Mouse (Mus musculus) ES-E14 (cell line): Measurements from ENCODE around the gene Cd37. TPM values are rescaled to one million over a fixed set of nuclear protein-coding genes. Genes with fewer than 3 reads are reported as not detected.

ENCODE experiments used
- DNase-seq: peaks from one replicate; pipeline ENCODE4 v3.0.0-alpha.2; 2013; ENCODE audit warnings: low read depth, low spot score
- H3K27ac ChIP-seq: 2 replicates; pipeline ENCODE4 v1.5.1; 2012; ENCODE audit warnings: low read depth, mild to moderate bottlenecking, low read length, moderate library complexity, mixed read lengths; ENCODE audit not compliant: poor library complexity, insufficient read depth, severe bottlenecking
- H3K36me3 ChIP-seq: 2 replicates; pipeline ENCODE4 v1.6.1; 2012; ENCODE audit warnings: mild to moderate bottlenecking, low read length, moderate library complexity, mixed read lengths; ENCODE audit not compliant: control insufficient read depth, poor library complexity, insufficient read depth, severe bottlenecking
- H3K4me1 ChIP-seq, 2 experiments: fragments of 150-350 bp in 1 of 2; sonication (generic) in 1 of 2; 2 replicates each; pipeline ENCODE4 v1.6.1; 2012; ENCODE audit warnings: low read length in 2 of 2, mild to moderate bottlenecking in 1 of 2, mixed read lengths in 1 of 2; ENCODE audit not compliant: control insufficient read depth in 2 of 2, insufficient read depth in 2 of 2, poor library complexity in 1 of 2
- H3K4me3 ChIP-seq, 2 experiments: fragments of 150-350 bp in 1 of 2; sonication (generic) in 1 of 2; 2 replicates each; pipeline ENCODE4 v1.5.1; 2012; ENCODE audit warnings: low read length in 2 of 2, low read depth in 1 of 2, mild to moderate bottlenecking in 1 of 2, mixed read lengths in 1 of 2; ENCODE audit not compliant: insufficient read depth in 1 of 2, poor library complexity in 1 of 2, severe bottlenecking in 1 of 2
- H3K9ac ChIP-seq: 2 replicates; pipeline ENCODE4 v1.6.1; 2012; ENCODE audit warnings: low read depth, mild to moderate bottlenecking, low read length, mixed read lengths; ENCODE audit not compliant: poor library complexity, insufficient read depth, severe bottlenecking
- H3K9me3 ChIP-seq: fragments of 150-350 bp; sonication (generic); 2 replicates; pipeline ENCODE4 v1.6.1; 2012; ENCODE audit warnings: low read depth, mild to moderate bottlenecking, low read length; ENCODE audit not compliant: control insufficient read depth, insufficient read depth
- CHD2 ChIP-seq: IDR thresholded peaks from 2 replicates; pipeline ENCODE4 v1.6.1; 2014; ENCODE audit warnings: mild to moderate bottlenecking, low read depth, low read length, inconsistent platforms
- HCFC1 ChIP-seq: IDR thresholded peaks from 2 replicates; pipeline ENCODE4 v1.6.1; 2012; ENCODE audit warnings: low read length, inconsistent platforms, borderline replicate concordance; ENCODE audit not compliant: insufficient read depth
- MAFK ChIP-seq: IDR thresholded peaks from 2 replicates; pipeline ENCODE4 v1.6.1; 2014; ENCODE audit warnings: mild to moderate bottlenecking, low read depth, low read length, inconsistent platforms; ENCODE audit not compliant: insufficient read depth
- ZC3H11A ChIP-seq: IDR thresholded peaks from 2 replicates; pipeline ENCODE4 v1.6.1; 2012; ENCODE audit warnings: low read depth, mild to moderate bottlenecking, inconsistent platforms, low read length, borderline replicate concordance
- ZNF384 ChIP-seq: IDR thresholded peaks from 2 replicates; pipeline ENCODE4 v1.6.1; 2012; ENCODE audit warnings: low read depth, low read length, inconsistent platforms
- in situ Hi-C, 2 experiments: fragments of 600-800 bp; cut with MboI; formaldehyde crosslinking; loops; one replicate each; pipeline ENCODE4 v1.15.1; 2025; ENCODE audit warnings: low sequenced_read_pairs in 2 of 2, inconsistent platforms in 1 of 2; ENCODE audit not compliant: unreplicated experiment in 2 of 2
- total RNA-seq: library from RNA; depleted of rRNA; stranded (reverse); fragments of 300-350 nt; gene quantifications from 2 replicates; pipeline ENCODE4 v1.2.3, GENCODE M21; 2012

The Cd37 gene
- total RNA-seq, 1 experiment = 50.8 TPM

DNA sequence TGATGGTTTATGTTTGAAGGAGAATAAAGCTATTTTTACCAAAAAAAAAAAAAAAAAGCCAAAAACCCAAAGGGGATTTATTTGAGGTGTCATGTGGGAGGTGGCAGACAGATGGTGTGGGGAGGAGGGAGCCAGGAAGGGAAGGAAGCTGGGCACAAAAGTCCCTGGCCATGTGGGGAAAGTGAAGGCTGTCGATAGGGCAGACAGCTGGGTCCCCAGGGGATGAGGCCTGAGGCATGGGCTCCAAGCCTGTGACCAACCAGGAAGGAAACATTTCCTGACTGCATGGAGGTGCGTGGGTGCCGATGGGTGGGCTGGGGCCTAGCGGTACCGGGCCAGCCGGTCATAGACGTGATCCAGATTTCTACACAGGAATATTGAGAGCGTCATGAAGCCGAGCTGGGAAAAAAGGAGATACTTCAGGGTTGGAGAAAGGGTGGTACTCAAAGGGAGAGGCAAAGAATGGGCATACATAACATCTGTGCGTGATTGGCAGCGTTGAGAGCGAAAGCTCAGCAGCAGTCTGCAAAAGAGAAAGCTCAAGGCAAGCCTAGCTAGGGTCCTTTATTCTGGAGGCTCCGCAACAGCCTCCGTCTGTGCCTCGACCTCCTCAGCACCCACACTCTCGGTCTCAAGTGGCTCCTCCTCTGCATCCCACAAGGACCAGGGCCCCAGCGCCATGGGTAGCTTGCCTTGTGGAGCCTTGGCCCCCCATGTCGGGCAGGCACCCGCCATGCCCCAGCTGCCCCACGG, 5.2 kb downstream of the Cd37 start:
- H3K9ac ChIP-seq = peak overlapping the region; percentile 65; the same call in 1 of the 2 replicates

DNA sequence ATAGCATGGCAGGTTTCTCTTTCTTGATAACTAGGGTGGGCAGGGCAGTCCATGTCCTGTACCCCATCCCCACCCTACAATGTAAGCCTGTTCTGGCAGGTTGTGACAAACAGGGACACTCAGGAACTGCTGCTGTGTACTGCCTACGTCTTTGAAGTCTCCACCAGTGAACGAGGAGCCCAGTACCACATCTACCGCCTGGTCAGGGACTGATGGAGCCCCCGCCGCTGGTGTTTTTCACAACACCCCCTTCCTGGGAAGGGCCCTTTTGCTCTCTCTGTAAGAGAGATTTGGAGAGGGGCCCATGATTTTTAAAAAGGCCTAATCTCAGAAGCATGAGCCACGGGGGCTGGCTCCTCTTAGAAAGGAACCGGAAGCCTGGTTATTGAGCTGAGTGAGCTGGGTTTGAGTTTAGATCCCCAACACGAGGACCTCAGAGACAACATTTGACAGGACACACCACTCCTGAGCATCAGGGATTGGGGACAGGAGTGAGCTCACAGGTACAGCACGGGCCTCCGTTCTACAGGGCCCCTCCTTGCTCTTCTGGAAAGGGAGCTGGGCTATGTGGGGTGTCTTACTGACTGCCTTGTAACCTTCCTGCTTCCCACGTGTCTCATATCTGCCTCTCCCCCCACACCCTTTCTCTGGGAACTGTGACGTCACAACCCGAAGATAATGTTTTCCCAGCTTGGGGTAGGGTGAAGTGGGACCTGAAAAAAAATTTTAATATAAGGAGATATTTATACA, 6.0 kb downstream of the Cd37 start:
- Histone ChIP-seq H3K9ac (no peak overlapping the region), H3K4me1 (peaks cover 7 to 24% of the 10 kb centered on the region in 2 experiments), H3K9me3 (no peaks in the 10 kb centered on the region), H3K4me3 (no peak overlapping the region), H3K27ac (no peak overlapping the region), H3K36me3 (peaks cover 36% of the 10 kb centered on the region)
- DNase-seq = no peak
- in situ Hi-C loops = no loop called here
- no peak for TF ChIP-seq ZC3H11A
- TF ChIP-seq HCFC1 = no peak
- no peak for TF ChIP-seq CHD2
- no peak for TF ChIP-seq MAFK
- no peak for TF ChIP-seq ZNF384

More for the DNA sequence above, 5.2 kb downstream of the Cd37 start:
- Histone ChIP-seq H3K4me3 (peak overlapping the region; percentile 47 to 65), H3K27ac (no peak overlapping the region), H3K9me3 (no peaks in the 10 kb centered on the region), H3K4me1 (peaks cover 7 to 27% of the 10 kb centered on the region in 2 experiments), H3K36me3 (peaks cover 32% of the 10 kb centered on the region)
- TF ChIP-seq MAFK (no peak), HCFC1 (no peak), ZC3H11A (no peak), CHD2 (no peak), ZNF384 (no peak)
- in situ Hi-C loops = no loop called here
- DNase-seq = no peak

DNA sequence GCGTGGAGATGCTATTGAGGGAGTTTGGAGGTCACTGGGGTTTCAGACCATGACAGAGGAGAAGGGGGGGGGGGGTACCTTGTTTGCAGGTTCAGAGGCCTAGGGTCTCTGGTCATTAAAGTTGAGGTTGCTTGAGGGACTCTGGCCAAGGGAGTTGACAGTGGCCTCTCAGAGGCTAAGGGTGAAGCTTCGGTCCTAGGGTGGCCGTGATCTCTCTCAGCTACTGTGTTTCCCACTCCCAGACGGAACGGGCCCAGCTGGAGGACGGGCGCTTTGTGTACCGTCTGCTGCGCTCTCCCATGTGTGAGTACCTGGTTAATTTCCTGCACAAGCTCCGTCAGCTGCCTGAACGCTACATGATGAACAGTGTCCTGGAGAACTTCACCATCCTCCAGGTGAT, 7.0 kb downstream of the Cd37 start:
- peaks cover 7 to 22% of the 10 kb centered on the region in 2 experiments for H3K4me1 ChIP-seq
- in situ Hi-C loops = no loop called here
- no peak for TF ChIP-seq ZC3H11A
- TF ChIP-seq HCFC1 = no peak
- no peak for TF ChIP-seq CHD2
- no peak for TF ChIP-seq MAFK
- no peak for TF ChIP-seq ZNF384
- H3K9ac ChIP-seq = no peak overlapping the region
- no peaks in the 10 kb centered on the region for H3K9me3 ChIP-seq
- DNase-seq = no peak
- H3K4me3 ChIP-seq = no peak overlapping the region
- peaks cover 36% of the 10 kb centered on the region for H3K36me3 ChIP-seq
- no peak overlapping the region for H3K27ac ChIP-seq

GRCm38 (mm10) chr7:45231192-45231591, 7.7 kb downstream of the Cd37 start:
- peaks cover 7 to 21% of the 10 kb centered on the region in 2 experiments for H3K4me1 ChIP-seq
- TF ChIP-seq MAFK (no peak), HCFC1 (no peak), CHD2 (no peak), ZC3H11A (no peak), ZNF384 (no peak)

More at GRCm38 (mm10) chr7:45231192-45231591, 7.7 kb downstream of the Cd37 start:
- H3K9ac ChIP-seq = no peak overlapping the region
- H3K36me3 ChIP-seq = peaks cover 42% of the 10 kb centered on the region
- DNase-seq = no peak
- H3K4me3 ChIP-seq = no peak overlapping the region
- H3K9me3 ChIP-seq = no peaks in the 10 kb centered on the region
- H3K27ac ChIP-seq = no peak overlapping the region
- in situ Hi-C loops = no loop called here
